Mouse (Mus musculus) forebrain, postnatal 0 days (tissue): ENCODE results near the gene Shank2. TPM values are rescaled to one million over a fixed set of nuclear protein-coding genes. Genes with fewer than 3 reads are reported as not detected.

Experiments used
- ATAC-seq: fragments of 200-750 bp; cut with Nextera tagmentation; 2 replicates; pipeline ENCODE4 v1.8.0; 2017; ENCODE audit warnings: mild to moderate bottlenecking, moderate library complexity
- DNase-seq: peaks from one replicate; pipeline ENCODE4 v3.0.0-alpha.2; 2015
- H3K27ac ChIP-seq: fragments of 300-500 bp; sonication (generic); 2 replicates; pipeline ENCODE4 v1.5.1; 2014; ENCODE audit warnings: low read depth, mild to moderate bottlenecking, antibody characterized with exemption, low read length, moderate library complexity, mixed read lengths
- H3K27me3 ChIP-seq: fragments of 300-500 bp; sonication (generic); 2 replicates; pipeline ENCODE4 v1.6.1; 2014; ENCODE audit warnings: mild to moderate bottlenecking, low read length, mixed read lengths; ENCODE audit not compliant: insufficient read depth
- H3K36me3 ChIP-seq: fragments of 300-500 bp; sonication (generic); 2 replicates; pipeline ENCODE4 v1.6.1; 2014; ENCODE audit warnings: mild to moderate bottlenecking, moderate library complexity; ENCODE audit not compliant: insufficient read depth
- H3K4me1 ChIP-seq: fragments of 300-500 bp; sonication (generic); 2 replicates; pipeline ENCODE4 v1.6.1; 2014; ENCODE audit warnings: antibody characterized with exemption; ENCODE audit not compliant: insufficient read depth
- H3K4me2 ChIP-seq: fragments of 300-500 bp; sonication (generic); 2 replicates; pipeline ENCODE4 v1.6.1; 2014; ENCODE audit warnings: low read depth, mild to moderate bottlenecking, moderate library complexity
- H3K4me3 ChIP-seq: fragments of 300-500 bp; sonication (generic); 2 replicates; pipeline ENCODE4 v1.5.1; 2014; ENCODE audit warnings: low read depth, low read length, mixed read lengths
- H3K9ac ChIP-seq: fragments of 300-500 bp; sonication (generic); 2 replicates; pipeline ENCODE4 v1.6.1; 2014; ENCODE audit warnings: mild to moderate bottlenecking
- H3K9me3 ChIP-seq: fragments of 300-500 bp; sonication (generic); 2 replicates; pipeline ENCODE4 v1.6.1; 2016; ENCODE audit warnings: low read length
- CTCF ChIP-seq: sonication (generic); IDR thresholded peaks from 2 replicates; pipeline ENCODE4 v1.5.1; 2016; ENCODE audit warnings: antibody characterized with exemption, control low read depth, low read depth
- WGBS: fragments of 180-500 bp; shearing (Covaris S2); extraction: QIAGEN DNeasy Blood & Tissue Kit; methylation state at CpG from one replicate; pipeline ENCODE4 v1.1.7; 2014; 5-methylcytosine and 5-hydroxymethylcytosine counted together
- polyA plus RNA-seq: library from polyadenylated mRNA; unstranded; fragments of >200 nt; fragmentation: Nextera tagmentation; extraction: Ambion mirVana; gene quantifications from 2 replicates; pipeline ENCODE4 v1.2.1, GENCODE M21; 2015
- total RNA-seq: library from RNA; depleted of rRNA; stranded (reverse); fragments of >200 nt; gene quantifications from 2 replicates; pipeline ENCODE4 v1.2.3, GENCODE M21; 2014

Gene Shank2
- total and polyA plus RNA-seq, 2 experiments from 2014 or later: 8.8 to 29.0 TPM

GRCm38 (mm10) chr7:144251250-144251649, 249.5 kb downstream of the Shank2 start:
- 42% methylated on average over 6 of the region's 6 CpGs for WGBS
- DNase-seq: peak; percentile 69
- ATAC-seq: peak; percentile 77
- Histone ChIP-seq H3K9me3 (no peaks in the 10 kb centered on the region), H3K9ac (no peak overlapping the region), H3K36me3 (no peaks in the 10 kb centered on the region), H3K27ac (peak overlapping the region; percentile 70), H3K4me2 (no peak overlapping the region), H3K27me3 (no peaks in the 10 kb centered on the region), H3K4me1 (peaks cover 8% of the 10 kb centered on the region; the same call in 1 of the 2 replicates), H3K4me3 (no peak overlapping the region)
- TF ChIP-seq CTCF: peak; percentile 53

GRCm38 (mm10) chr7:144254674-144255246, 253.0 kb downstream of the Shank2 start:
- ATAC-seq: peak; percentile 57; the same call in 1 of the 2 replicates

DNA sequence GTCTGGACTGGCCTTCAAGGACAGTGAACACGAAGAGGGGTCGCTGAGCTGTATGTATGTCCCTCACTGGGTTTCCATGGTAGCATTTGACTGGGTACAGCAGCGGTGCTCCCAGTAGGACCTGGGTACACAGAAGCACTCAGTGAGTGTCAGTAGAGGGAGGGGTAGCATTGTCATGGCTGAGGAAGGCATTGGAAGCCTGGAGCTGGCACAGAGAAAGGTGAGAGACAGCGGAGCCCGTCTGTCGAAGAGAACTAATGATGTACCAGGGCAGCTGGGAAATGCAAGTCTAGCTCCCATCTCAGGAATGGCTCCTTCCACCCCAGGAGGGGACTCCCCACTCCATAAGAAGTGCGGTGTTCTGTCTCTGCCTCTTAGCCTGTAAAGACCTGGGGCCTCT, 256.1 kb downstream of the Shank2 start:
- no peak overlapping the region for H3K4me3 ChIP-seq
- no peaks in the 10 kb centered on the region for H3K9me3 ChIP-seq
- TF ChIP-seq CTCF: no peak
- no peak overlapping the region for H3K27ac ChIP-seq
- DNase-seq (no peak), ATAC-seq (no peak)
- peaks cover 6% of the 10 kb centered on the region for H3K36me3 ChIP-seq
- no peak overlapping the region for H3K9ac ChIP-seq
- H3K4me2 ChIP-seq: no peak overlapping the region
- H3K27me3 ChIP-seq: no peaks in the 10 kb centered on the region
- 58% methylated on average over 7 of the region's 7 CpGs for WGBS
- 0 out of 2 replicates have a peak, but pooled peaks cover 5% of the 10 kb centered on the region for H3K4me1 ChIP-seq

More at GRCm38 (mm10) chr7:144254674-144255246, 253.0 kb downstream of the Shank2 start:
- Histone ChIP-seq H3K27me3 (no peaks in the 10 kb centered on the region), H3K9ac (no peak overlapping the region), H3K4me3 (no peak overlapping the region), H3K4me1 (peaks cover 14% of the 10 kb centered on the region; the same call in 1 of the 2 replicates), H3K36me3 (no peaks in the 10 kb centered on the region), H3K27ac (no peak overlapping the region), H3K4me2 (no peak overlapping the region), H3K9me3 (no peaks in the 10 kb centered on the region)
- TF ChIP-seq CTCF: no peak
- 22% methylated on average over 8 of the region's 8 CpGs for WGBS
- no peak for DNase-seq

DNA sequence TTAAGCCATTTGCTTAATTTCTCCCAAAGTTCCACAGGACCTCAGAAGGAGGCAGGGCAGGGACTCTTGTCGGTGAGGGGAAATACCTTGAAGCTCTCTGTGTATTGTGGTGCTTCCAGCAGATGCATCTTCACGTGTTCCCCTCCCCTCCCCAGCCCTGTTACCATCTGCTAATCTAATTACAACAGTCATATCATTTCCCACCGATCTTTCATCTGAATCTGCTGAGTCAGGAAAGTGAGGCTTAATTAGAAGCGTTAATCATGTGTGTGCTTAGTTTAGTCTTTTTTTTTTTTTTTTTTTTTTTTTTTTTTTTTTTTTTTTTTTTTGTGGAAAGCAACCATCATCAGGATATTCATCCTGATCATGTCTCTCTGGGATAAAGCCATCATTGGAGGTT, 256.6 kb downstream of the Shank2 start:
- Histone ChIP-seq H3K4me2 (no peak overlapping the region), H3K9me3 (no peaks in the 10 kb centered on the region), H3K27me3 (no peaks in the 10 kb centered on the region), H3K27ac (no peak overlapping the region), H3K4me1 (0 out of 2 replicates have a peak, but pooled peaks cover 5% of the 10 kb centered on the region), H3K9ac (no peak overlapping the region), H3K4me3 (no peak overlapping the region), H3K36me3 (peaks cover 9% of the 10 kb centered on the region)
- WGBS: 30% methylated on average over 4 of the region's 4 CpGs
- no peak for TF ChIP-seq CTCF
- ATAC-seq: no peak
- no peak for DNase-seq

- no peak overlapping the region for H3K9ac ChIP-seq
- H3K9me3 ChIP-seq: no peaks in the 10 kb centered on the region
- 0 out of 2 replicates have a peak, but pooled peaks cover 3% of the 10 kb centered on the region for H3K4me1 ChIP-seq
- H3K4me2 ChIP-seq: no peak overlapping the region
- DNase-seq (no peak), ATAC-seq (no peak)
- H3K4me3 ChIP-seq: no peak overlapping the region
- H3K27ac ChIP-seq: no peak overlapping the region
- 83% methylated on average over 6 of the region's 6 CpGs for WGBS
- no peaks in the 10 kb centered on the region for H3K27me3 ChIP-seq
- TF ChIP-seq CTCF: no peak
- H3K36me3 ChIP-seq: peaks cover 12% of the 10 kb centered on the region
Observed at GRCm38 (mm10) chr7:144262666-144263065, 260.9 kb downstream of the Shank2 start.

DNA sequence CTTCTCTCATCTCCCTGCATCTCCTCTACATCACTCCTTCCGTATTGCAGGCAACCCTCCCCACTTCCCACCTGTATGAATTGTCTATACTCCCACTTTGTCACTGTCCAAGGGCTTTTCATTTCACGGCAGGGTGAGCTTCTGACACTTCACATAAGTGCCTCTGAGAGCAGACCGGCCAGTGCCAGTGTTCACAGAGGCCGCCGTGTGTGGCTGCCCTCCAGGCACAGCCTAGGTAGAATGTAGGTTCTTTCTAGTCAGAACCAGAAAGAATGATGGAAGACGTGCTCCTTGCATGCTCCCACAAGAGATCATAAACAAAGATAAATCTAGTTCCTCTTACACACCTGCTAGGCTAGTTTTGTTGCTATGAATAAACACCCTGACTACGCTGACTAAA, 265.0 kb downstream of the Shank2 start:
- Histone ChIP-seq H3K9me3 (no peaks in the 10 kb centered on the region), H3K27ac (no peak overlapping the region), H3K4me2 (no peak overlapping the region), H3K9ac (no peak overlapping the region), H3K4me1 (no peaks in the 10 kb centered on the region), H3K36me3 (peaks cover 9% of the 10 kb centered on the region), H3K27me3 (no peaks in the 10 kb centered on the region), H3K4me3 (no peak overlapping the region)
- ATAC-seq (no peak), DNase-seq (no peak)
- 74% methylated on average over 7 of the region's 7 CpGs for WGBS
- TF ChIP-seq CTCF: no peak

DNA sequence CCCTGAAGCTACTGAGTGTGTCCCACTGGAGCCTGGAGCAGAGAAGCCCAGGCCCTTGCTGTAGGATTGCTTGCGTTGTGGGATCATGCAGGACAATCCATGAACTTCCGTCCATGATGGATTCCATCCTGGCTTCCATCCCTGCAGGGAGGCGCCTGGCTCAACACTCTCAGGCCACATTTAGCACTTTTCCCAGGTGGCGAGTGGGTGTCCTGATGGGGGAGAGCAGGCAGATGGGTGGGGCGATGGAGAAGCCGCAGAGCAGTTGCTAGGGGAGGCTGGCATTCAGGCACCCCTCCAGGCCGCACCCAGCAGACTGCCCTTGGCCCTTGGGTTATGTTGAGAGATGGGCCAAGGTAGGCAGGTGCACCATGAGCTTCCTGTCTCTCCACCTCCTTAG, 266.6 kb downstream of the Shank2 start:
- 85% methylated on average over 7 of the region's 7 CpGs for WGBS

More for the DNA sequence above, 266.6 kb downstream of the Shank2 start:
- Histone ChIP-seq H3K4me1 (no peaks in the 10 kb centered on the region), H3K27ac (no peak overlapping the region), H3K36me3 (peaks cover 3% of the 10 kb centered on the region; the same call in 1 of the 2 replicates), H3K9ac (no peak overlapping the region), H3K9me3 (no peaks in the 10 kb centered on the region), H3K4me2 (no peak overlapping the region), H3K27me3 (no peaks in the 10 kb centered on the region), H3K4me3 (no peak overlapping the region)
- no peak for DNase-seq
- no peak for ATAC-seq
- no peak for TF ChIP-seq CTCF
